ENCODE assay signal across 16 mouse cellular contexts in genomic region chr1:105550163-105550562, GRCm38 (mm10).
"Had no signal": no experiment of that assay in that cellular context is flagged by ENCODE, and none has a peak within 500 bp of the region (broad histone marks: within the 10 kb centered on the region; RNA-seq: fewer than 3 reads in every experiment).

No protein-coding gene starts in this region.

- H3K9ac ChIP-seq: neural tube, embryonic 12.5 days; neural tube, embryonic 13.5 days; neural tube, embryonic 15.5 days; stomach, embryonic 15.5 days had no signal

- H3K9me3 ChIP-seq: neural tube, embryonic 12.5 days; neural tube, embryonic 13.5 days; neural tube, embryonic 15.5 days; stomach, embryonic 15.5 days had no signal

- H3K36me3 ChIP-seq: neural tube, embryonic 12.5 days; neural tube, embryonic 13.5 days; neural tube, embryonic 15.5 days; stomach, embryonic 15.5 days had no signal

- H3K27ac ChIP-seq: neural tube, embryonic 12.5 days; neural tube, embryonic 13.5 days; neural tube, embryonic 15.5 days; stomach, embryonic 15.5 days; stomach, postnatal 0 days had no signal

- DNase-seq: retina, postnatal 1 day; right cerebral cortex, adult 18-20 months; right cerebral cortex, postnatal 14 days; right cerebral cortex, postnatal 25 days; right cerebral cortex, postnatal 4 days; spleen, adult 18-20 months; thymus, adult 18-20 months; thymus, postnatal 14 days; thymus, postnatal 25 days; thymus, postnatal 36 days; thymus, postnatal 4 days had no signal

- H3K4me1 ChIP-seq: neural tube, embryonic 12.5 days; neural tube, embryonic 13.5 days; neural tube, embryonic 15.5 days; stomach, embryonic 15.5 days had no signal

- H3K4me2 ChIP-seq: neural tube, embryonic 12.5 days; neural tube, embryonic 13.5 days; neural tube, embryonic 15.5 days; stomach, embryonic 15.5 days had no signal

- H3K27me3 ChIP-seq: neural tube, embryonic 12.5 days; neural tube, embryonic 13.5 days; neural tube, embryonic 15.5 days; stomach, embryonic 15.5 days had no signal

- H3K4me3 ChIP-seq: neural tube, embryonic 12.5 days; neural tube, embryonic 13.5 days; neural tube, embryonic 15.5 days; stomach, embryonic 15.5 days had no signal
